Mouse (Mus musculus) small intestine, adult 2 months (tissue): ENCODE measurements around the gene Slc7a1.

Experiments used
- CTCF ChIP-seq: fragments of 200-500 bp; IDR thresholded peaks from 2 replicates; pipeline ENCODE4 v1.5.1; 2012; ENCODE audit warnings: low read depth, mild to moderate bottlenecking, control low read depth, inconsistent platforms, low read length, moderate library complexity, mixed read lengths; ENCODE audit not compliant: insufficient replicate concordance, insufficient read length; ENCODE audit errors: extremely low read depth
- POLR2A ChIP-seq: fragments of 200-500 bp; IDR thresholded peaks from 2 replicates; pipeline ENCODE4 v1.6.1; 2012; ENCODE audit warnings: low read depth, mild to moderate bottlenecking, control low read depth, inconsistent platforms, low read length, moderate library complexity

GRCm38 (mm10) chr5:148288804-148289203 is 110.9 kb downstream of the Slc7a1 start:
- TF ChIP-seq POLR2A (no peak), CTCF (no peak)
